Mouse (Mus musculus) lung, adult 18-20 months (tissue): ENCODE measurements at regions not wholly inside any gene's neighbourhood (a gene's known extent, or its start where the extent isn't known, plus 50 kb on each side); places are given as distances from the start of the nearest gene placed in this dataset.

Source experiments
- DNase-seq, 2 experiments: peaks; one replicate each; pipeline ENCODE4 v3.0.0; 2022; ENCODE audit warnings: mixed read lengths in 2 of 2

GRCm38 (mm10) chr6:53765302-53765701, 55.3 kb downstream of the Tril start:
- no peak for DNase-seq

GRCm38 (mm10) chr6:53762586-53762985, 58.0 kb downstream of the Tril start:
- no peak for DNase-seq

- DNase-seq, result peak in 1 of 2 experiments; percentile 3
Measured at GRCm38 (mm10) chr6:53760651-53761058, 60.0 kb downstream of the Tril start.

GRCm38 (mm10) chr6:53759686-53760306, 60.8 kb downstream of the Tril start:
- DNase-seq, result no peak

- DNase-seq, result no peak
Measured at GRCm38 (mm10) chr6:53754366-53754765, 66.3 kb downstream of the Tril start.

GRCm38 (mm10) chr6:53750539-53750938, 70.1 kb downstream of the Tril start:
- DNase-seq, result no peak
